Mouse (Mus musculus) lung, adult 2 months (tissue): ENCODE measurements around the gene Rwdd2a.

Experiments
- CTCF ChIP-seq: fragments of 200-500 bp; IDR thresholded peaks from 2 replicates; pipeline ENCODE4 v1.5.1; 2011; ENCODE audit warnings: mild to moderate bottlenecking, low read length, control low read depth; ENCODE audit not compliant: insufficient read depth
- POLR2A ChIP-seq: fragments of 200-500 bp; IDR thresholded peaks from 2 replicates; pipeline ENCODE4 v1.6.1; 2011; ENCODE audit warnings: low read depth, mild to moderate bottlenecking, control low read depth, low read length, borderline replicate concordance; ENCODE audit errors: extremely low read depth

GRCm38 (mm10) chr9:86619341-86620139 lies 47.7 kb downstream of the Rwdd2a start:
- TF ChIP-seq CTCF (no peak), POLR2A (no peak)
